Mouse (Mus musculus) urinary bladder, adult 2 months (tissue): ENCODE measurements around the gene Chd9. TPM values are rescaled to one million over a fixed set of nuclear protein-coding genes. Genes with fewer than 3 reads are reported as not detected.

Experiments
- DNase-seq: peaks from one replicate; pipeline ENCODE4 v3.0.0; 2022; ENCODE audit warnings: low spot score
- polyA plus RNA-seq: library from polyadenylated mRNA; depleted of rRNA; stranded (reverse); fragments of >200 nt; gene quantifications from 2 replicates; pipeline ENCODE4 v1.2.3, GENCODE M21; 2012; rRNA removed

The Chd9 gene
- polyA plus RNA-seq, result 125 and 145 TPM in 2 replicates

DNA sequence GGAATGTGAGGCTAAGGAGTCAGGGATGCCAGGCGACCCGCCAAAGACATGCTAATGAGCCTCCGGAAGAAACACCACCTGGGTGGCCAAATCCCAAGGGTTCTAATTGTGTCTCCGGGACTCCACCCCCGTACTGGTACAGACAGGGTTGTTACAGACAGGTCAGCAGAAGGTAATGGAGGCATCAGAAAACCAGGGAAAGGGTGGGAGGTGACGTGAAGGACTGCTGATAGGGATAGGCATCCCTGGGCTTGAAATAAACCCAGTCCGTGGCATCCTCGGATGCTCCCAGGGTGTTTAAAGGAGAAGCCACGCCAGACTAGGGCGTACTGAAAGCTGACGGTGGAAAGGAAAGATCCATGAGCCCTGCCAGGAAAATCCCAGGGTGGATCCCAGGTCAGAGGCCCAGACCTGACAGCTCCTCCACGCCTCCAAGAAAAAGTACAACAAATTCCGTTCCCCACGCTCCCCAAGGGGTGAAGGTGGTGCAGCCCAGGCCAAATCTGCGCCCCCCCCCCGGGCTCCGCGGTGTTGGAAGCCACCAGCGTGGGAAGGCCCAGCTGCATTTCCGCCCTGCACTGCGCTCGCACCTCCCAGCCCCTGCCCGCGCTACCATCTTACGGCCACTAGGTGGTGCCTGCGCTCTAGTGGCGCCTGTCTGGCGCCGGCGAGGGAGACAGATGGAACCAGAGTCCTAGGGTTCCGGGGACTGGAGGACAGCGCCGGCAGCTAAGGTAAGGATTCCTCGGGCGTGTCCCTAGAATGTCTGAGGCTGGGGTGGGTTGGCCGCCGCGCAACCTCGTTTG, at the start of gene Chd9:
Chd9 (plus strand) TSS at position 172 of the 806 bp plus-strand sequence.
- peak; percentile 95 for DNase-seq

GRCm38 (mm10) chr8:90791616-90792015, 36.5 kb upstream of the Chd9 start:
- no peak for DNase-seq

DNA sequence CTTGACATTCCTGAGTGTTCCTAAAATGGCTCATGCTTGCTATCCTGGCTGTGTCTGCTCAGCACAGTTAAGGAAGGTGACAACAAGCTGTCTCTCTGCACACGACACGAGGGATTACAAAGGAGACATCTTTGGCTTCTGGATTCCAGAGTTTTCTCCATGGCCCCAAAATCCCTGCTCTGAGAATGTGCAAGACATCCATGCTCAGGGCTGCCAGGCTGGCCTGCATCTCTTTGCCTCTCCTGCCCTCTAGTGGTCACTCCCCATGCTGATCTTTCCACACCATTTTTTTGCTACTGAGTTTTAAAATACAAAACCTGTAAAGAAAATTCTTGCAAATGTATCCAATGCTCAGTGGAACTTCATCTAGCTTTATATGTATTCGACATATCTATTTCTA, 34.4 kb upstream of the Chd9 start:
- no peak for DNase-seq

GRCm38 (mm10) chr8:90794990-90795861, 32.9 kb upstream of the Chd9 start:
- peak; percentile 30 for DNase-seq

DNA sequence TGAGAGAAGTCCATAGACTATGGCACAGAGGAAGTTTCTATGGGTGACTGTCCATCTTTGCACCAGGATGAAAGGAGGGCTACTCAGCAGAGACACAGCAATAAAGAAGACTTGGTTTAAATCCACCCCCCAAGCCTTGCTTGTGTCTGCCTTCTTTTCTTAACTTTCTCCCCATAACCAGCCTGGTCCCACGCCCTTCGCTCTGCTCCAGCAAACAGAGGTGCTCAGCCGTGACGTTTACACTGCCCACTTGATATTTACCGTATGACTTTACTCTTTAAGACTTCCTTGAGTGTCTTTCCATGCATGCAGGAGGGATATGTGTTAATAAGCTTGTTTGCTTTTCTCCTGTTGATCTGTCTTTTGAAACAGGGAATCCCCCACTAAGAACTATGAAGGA, 28.7 kb upstream of the Chd9 start:
- no peak for DNase-seq

- no peak for DNase-seq
Measured at GRCm38 (mm10) chr8:90813602-90814320, 14.4 kb upstream of the Chd9 start.

DNA sequence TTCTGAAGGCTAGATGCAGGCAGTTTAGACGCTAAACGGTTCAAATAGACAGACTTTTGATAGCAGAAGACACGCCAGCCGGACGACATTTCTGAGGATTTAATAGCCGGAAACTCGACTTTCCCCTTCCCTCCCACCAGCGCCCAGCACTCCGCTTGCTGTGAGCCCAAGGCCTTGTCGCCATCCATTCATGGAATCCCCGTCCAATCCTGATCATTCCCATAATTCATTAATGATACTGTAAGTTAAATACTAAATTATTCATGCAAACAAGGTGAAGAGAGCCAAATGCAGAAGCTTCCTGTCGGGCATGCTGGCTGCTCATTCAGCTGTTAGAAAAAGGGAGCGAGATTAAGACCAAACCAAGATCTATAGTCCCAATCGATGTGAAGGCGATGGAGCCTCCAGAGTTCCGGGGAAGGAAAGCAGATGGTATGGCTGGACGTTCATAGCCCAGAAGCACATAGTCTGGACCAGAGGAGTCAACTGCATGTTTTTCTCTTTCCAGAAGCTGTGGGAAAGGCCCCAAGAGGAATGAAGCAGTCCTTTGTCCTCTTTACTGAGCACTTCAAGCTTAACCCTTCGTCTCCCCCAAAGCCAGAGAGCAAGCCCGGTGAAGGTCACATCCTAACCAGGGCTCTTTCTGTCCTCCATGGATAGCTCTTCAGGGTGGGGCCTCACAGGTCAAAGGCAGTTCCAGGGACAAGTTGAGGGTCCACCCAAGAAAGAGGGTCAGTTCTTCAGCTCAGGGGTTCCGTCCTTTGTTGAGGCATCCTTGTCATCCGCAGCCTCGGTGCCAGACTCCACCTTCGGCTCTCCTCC, 11.9 kb upstream of the Chd9 start:
- DNase-seq, result no peak

DNA sequence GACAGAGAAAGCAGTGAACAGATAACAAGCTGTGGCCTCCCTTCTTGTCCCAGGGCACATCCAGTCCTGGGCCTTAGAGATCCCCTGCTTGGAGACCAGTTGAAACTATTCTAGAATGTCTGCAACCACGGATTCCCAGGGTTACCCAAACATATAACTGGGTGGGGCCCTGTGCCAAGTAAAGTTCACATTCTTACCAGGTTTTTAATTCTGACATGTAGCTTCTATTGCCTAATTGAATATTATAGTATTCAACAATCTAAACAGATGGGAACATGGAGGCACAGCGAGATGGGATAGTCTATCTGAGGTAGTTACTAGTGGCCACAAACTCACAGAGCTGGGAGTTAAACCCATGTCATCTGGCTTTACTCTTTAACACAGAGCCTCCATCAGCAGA, 10.9 kb upstream of the Chd9 start, which contains the start of gene Gm19935:
Gm19935 (minus strand) TSS at position 101 of the 400 bp plus-strand sequence.
- no peak for DNase-seq

- DNase-seq, result no peak
Measured at GRCm38 (mm10) chr8:90819561-90820320, 8.4 kb upstream of the Chd9 start.

GRCm38 (mm10) chr8:90820321-90820696, 7.8 kb upstream of the Chd9 start:
- no peak for DNase-seq

DNA sequence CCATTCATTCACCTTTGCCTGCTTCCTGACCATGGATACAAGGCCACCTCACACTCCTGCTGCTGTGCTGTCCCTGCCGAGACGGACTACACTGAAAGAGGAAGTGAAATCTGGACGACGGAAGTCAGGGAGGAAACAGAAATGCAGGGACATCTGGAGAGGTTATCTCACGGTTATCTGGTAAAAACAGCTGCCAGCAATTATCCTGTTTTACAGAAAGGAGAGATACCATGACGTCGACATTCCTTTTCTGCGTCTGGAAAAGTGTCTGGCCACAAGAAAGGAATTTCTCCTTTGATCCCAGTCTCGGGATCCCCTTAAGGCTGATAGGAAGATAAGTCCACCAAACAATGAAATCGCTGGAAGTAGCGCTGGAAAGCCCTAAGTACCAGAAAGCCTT, 5.7 kb upstream of the Chd9 start:
- DNase-seq, result no peak

DNA sequence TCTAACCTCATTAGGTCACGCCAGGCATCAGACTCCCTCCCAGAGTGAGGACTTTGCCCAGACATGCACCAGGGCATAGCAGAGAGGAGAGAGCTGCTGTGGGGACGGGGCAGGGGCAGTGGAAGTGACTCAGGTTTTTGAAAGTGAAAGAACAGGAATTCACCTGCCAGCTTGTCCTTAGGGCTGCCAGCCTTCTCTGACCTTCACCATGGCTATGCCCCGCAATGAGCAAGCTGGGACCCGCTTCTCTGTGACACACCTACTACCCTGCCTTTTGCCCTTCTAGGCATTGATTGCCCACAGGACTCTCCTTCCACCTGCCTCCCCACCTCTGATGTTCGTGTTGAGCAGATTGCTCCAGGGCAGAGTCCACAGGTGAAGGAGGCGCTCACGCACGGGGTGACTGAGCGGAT, 2.7 kb upstream of the Chd9 start:
- peak; percentile 39 for DNase-seq

DNA sequence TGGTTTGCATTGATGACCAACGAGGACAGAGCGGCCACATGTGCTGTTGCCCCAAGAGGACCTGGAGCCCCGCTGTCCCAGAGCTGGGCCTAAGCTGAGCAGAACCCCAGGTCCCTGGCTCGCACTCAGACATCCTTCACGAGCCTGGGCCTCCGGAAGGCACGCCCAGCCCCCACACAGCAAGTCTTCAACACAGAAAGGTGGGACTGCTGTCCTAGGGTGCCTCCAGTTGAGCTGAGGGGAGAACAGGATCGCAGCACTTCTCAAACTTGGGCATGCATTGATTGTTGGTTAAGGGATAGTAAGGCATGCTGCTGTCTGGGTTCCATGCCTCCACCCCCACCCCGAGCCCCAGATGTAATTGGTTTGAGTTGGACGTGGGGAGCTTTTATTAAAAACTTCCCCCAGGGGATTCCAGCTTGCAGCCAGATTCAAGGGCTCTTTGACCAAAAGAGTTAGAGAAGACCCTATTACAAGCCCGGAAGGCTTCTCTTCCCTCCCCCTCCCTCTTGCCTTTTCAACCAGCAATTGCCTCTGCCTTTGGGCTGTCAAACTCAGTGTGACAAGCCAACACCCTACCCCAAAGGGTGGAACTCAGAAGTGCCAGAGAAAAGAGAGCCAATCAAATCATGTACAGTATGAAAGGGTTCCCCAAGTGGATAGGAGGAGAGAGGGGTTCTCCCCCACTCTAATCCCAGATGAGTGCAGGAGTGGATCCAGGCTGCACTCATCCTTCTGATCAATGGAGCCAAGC, 1.0 kb downstream of the Chd9 start:
- no peak for DNase-seq

DNA sequence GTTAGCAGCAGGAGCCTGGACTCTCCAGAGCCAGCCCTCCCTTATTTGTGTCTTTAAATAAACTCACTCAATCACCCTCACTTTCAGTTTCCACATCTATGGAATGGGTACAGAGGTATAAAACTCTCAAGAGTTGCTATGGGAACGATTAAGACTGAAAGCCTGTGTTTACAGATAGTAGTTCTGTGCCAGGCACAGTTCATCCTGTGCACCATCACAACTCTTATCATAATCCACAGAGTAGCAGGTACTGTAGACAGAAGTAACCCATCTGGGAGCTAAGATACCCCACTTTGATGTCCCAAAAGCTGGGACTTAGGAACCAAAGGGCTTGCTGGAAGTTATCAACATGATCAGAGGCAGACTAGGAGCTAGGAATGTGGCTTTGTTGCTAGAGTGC, 1.7 kb downstream of the Chd9 start:
- DNase-seq, result no peak

- DNase-seq, result no peak
Measured at GRCm38 (mm10) chr8:90830980-90831379, 2.8 kb downstream of the Chd9 start.

GRCm38 (mm10) chr8:90832576-90833289, 4.6 kb downstream of the Chd9 start:
- DNase-seq, result no peak

DNA sequence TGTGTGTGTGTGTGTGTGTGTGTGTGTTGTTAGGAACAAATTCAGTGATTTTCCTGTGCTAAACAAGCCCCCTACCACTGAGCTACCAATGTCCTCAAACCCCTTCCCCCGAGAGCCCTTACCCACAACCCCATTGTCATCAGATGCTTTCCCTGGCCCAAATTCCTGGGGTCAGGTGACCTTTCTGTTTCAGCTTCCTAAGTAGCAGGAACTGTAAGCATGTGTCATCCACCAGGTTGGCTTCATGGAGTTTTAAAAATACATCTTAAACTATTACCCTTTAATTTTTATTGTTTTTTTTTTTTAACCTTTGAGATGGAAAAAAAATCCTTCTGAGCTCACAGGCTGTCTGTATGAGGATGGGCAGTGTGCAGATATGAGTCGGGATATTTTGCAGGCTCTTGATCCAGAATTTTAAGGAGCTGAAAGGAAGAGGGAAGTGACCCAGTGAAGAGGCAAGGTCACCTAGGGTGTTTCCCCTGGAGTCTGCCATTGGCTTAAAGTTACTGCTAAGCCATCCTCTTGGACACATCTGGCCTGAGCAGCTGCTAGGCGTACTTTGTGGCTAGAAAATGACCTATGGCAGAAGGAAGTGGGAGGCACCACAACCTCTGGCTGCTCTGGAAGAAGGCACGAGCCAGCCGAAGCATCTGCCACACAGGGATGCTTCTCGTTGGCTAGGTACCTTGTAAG, 5.6 kb downstream of the Chd9 start:
- no peak for DNase-seq

DNA sequence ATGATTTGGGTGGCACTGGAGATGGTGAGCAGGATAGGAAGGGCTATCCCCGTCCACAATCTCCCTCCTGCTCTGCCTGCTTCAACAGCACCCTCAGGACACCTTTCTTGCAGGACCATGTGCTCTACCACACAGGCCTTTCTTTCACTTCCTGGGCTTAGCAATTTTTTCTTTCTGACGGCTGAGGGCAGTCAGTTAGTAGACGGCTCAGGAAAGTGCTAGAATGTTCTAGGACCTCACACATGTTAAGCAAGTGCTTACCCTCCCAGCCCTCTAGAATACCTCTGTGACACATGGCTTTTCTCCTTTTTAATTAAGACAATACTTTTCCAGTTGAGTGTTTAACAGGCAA, 6.1 kb downstream of the Chd9 start:
- no peak for DNase-seq

DNA sequence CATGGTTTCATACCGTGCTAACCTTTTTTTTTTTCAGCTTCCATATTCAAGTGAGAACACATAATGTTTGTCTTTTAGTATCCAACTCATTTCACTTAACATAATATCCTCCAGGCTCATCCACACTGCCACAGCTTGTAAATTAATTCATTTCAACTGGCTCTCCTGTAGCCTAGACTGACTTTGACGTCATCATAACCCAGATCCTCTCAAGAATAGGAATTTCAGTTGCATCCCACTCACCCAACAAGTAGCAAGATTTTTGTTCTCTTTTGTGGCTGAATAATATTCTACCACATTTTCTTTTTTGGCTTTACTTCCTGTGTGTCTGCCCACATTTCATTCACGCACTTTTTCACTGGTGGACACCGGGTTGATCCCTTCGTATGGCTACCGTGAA, 9.3 kb downstream of the Chd9 start:
- no peak for DNase-seq
